7 mouse cellular contexts compared by ENCODE assay signal in genomic region chr17:24745526-24746497, GRCm38 (mm10). TPM values are rescaled to one million over a fixed set of nuclear protein-coding genes. Genes with fewer than 3 reads are reported as not detected.
DNase-seq lines count a peak whose midpoint lies in the region; ATAC-seq and TF ChIP-seq lines count a peak whose summit lies in the region.

No protein-coding gene starts in this region.

- no peak overlapping the region for H3K27ac ChIP-seq in midbrain, embryonic 13.5 days
- no peak overlapping the region for H3K27ac ChIP-seq in small intestine, adult 2 months (ENCODE audit: insufficient read depth, low read depth, low read length)

- no peak overlapping the region for H3K4me3 ChIP-seq in midbrain, embryonic 13.5 days (replicated peaks)
- H3K4me3 ChIP-seq in small intestine, adult 2 months (ENCODE audit: low read depth, low read length) = no peak overlapping the region

- no peak; the same call in 1 of the 2 replicates for TF ChIP-seq POLR2A in small intestine, adult 2 months (IDR thresholded peaks at IDR 0.05; ENCODE audit: low read depth, low read length)

- peak; percentile 79 for DNase-seq in adrenal gland, adult 2 months
- DNase-seq in embryo, embryonic 11 days = peak; percentile 91
- DNase-seq in gastrocnemius, postnatal 36 days = peak; percentile 55 to 80
- DNase-seq in kidney, adult 11 months = peak; percentile 75
- DNase-seq in left cerebral cortex, postnatal 4 days = peak; percentile 85

- intact Hi-C loops in gastrocnemius, postnatal 36 days (cut with DNase I) = loop anchor here (2.0 to 5.0 kb wide), 2 partner anchors 73 to 136 kb away; no protein-coding TSS in a partner anchor
- intact Hi-C loops in left cerebral cortex, postnatal 4 days (cut with DNase I) = no loop called here

- TF ChIP-seq CTCF in small intestine, adult 2 months (IDR thresholded peaks at IDR 0.05; ENCODE audit: extremely low read depth, insufficient read length, insufficient replicate concordance, low read depth, low read length) = peak; percentile 78; the same call in 1 of the 2 replicates

- ATAC-seq in midbrain, embryonic 13.5 days = peak; percentile 91

- H3K4me1 ChIP-seq in midbrain, embryonic 13.5 days (replicated peaks) = no peaks in the 10 kb centered on the region
- H3K4me1 ChIP-seq in small intestine, adult 2 months (ENCODE audit: control insufficient read depth, insufficient read depth, insufficient read length, low read length) = no peaks in the 10 kb centered on the region

- 0 out of 2 replicates have a peak overlapping the region, but pooled peaks have one; percentile 37 for H3K9ac ChIP-seq in midbrain, embryonic 13.5 days (replicated peaks)

- H3K9me3 ChIP-seq in midbrain, embryonic 13.5 days = no peaks in the 10 kb centered on the region

- H3K36me3 ChIP-seq in midbrain, embryonic 13.5 days = no peaks in the 10 kb centered on the region
- peaks cover 14% of the 10 kb centered on the region for H3K36me3 ChIP-seq in small intestine, adult 2 months (ENCODE audit: control insufficient read depth, insufficient read depth, low read length)

- 19% methylated on average over 7 of the region's 7 CpGs for WGBS in midbrain, embryonic 13.5 days
- WGBS in small intestine, adult 2 months = 23% methylated on average over 7 of the region's 7 CpGs

- no peak overlapping the region for H3K4me2 ChIP-seq in midbrain, embryonic 13.5 days (replicated peaks)

- H3K27me3 ChIP-seq in midbrain, embryonic 13.5 days = peaks cover 28% of the 10 kb centered on the region
- no peaks in the 10 kb centered on the region for H3K27me3 ChIP-seq in small intestine, adult 2 months (ENCODE audit: control insufficient read depth, insufficient read depth, low read length)

RNA-seq across cellular contexts. Expression of gene Hs3st6, which starts 7.0 kb away (rescaled TPM):
- 1 to 10 TPM; 1.8 to 1.9 TPM for total RNA-seq in adrenal gland, adult 2 months (2021)
- polyA plus RNA-seq in adrenal gland, adult 2 months (2012; rRNA removed) = 7.5 TPM in 2 replicates
- not detected for total RNA-seq in gastrocnemius, postnatal 36 days (2021)
- total RNA-seq in left cerebral cortex, postnatal 4 days (2021) = not detected
- 0.13 and 0.22 TPM in 2 replicates for polyA plus RNA-seq in midbrain, embryonic 13.5 days (2015; fragmentation: Nextera tagmentation; extraction: Ambion mirVana)
- polyA plus RNA-seq in small intestine, adult 2 months (2012; rRNA removed) = 1.7 and 2.8 TPM in 2 replicates

RNA-seq across cellular contexts. Expression of gene Msrb1, which starts 9.4 kb away (rescaled TPM):
- 100 to 1,000 TPM in 1 of 2 experiments, 10 to 100 TPM in 1; 95.7 to 101 TPM for total RNA-seq in adrenal gland, adult 2 months (2021)
- polyA plus RNA-seq in adrenal gland, adult 2 months (2012; rRNA removed) = 108 and 118 TPM in 2 replicates
- 100 to 1,000 TPM; 192 to 205 TPM for total RNA-seq in gastrocnemius, postnatal 36 days (2021)
- 10 to 100 TPM; 36.6 to 42.7 TPM for total RNA-seq in left cerebral cortex, postnatal 4 days (2021)
- 18.0 and 19.6 TPM in 2 replicates for polyA plus RNA-seq in midbrain, embryonic 13.5 days (2015; fragmentation: Nextera tagmentation; extraction: Ambion mirVana)
- polyA plus RNA-seq in small intestine, adult 2 months (2012; rRNA removed) = 29.5 and 54.2 TPM in 2 replicates

RNA-seq across cellular contexts. Expression of gene Rpl3l, which starts 18.2 kb away (rescaled TPM):
- under 1 TPM in 1 of 2 experiments, not detected in 1; 0.28 TPM for total RNA-seq in adrenal gland, adult 2 months (2021)
- 0.17 TPM in 1 of 2 replicates, not detected in the other for polyA plus RNA-seq in adrenal gland, adult 2 months (2012; rRNA removed)
- 100 to 1,000 TPM; 743 to 791 TPM for total RNA-seq in gastrocnemius, postnatal 36 days (2021)
- total RNA-seq in left cerebral cortex, postnatal 4 days (2021) = not detected
- polyA plus RNA-seq in midbrain, embryonic 13.5 days (2015; fragmentation: Nextera tagmentation; extraction: Ambion mirVana) = not detected in 2 replicates
- polyA plus RNA-seq in small intestine, adult 2 months (2012; rRNA removed) = 0.11 and 0.19 TPM in 2 replicates

RNA-seq across cellular contexts. Expression of gene Ndufb10, which starts 21.5 kb away (rescaled TPM):
- total RNA-seq in adrenal gland, adult 2 months (2021) = 100 to 1,000 TPM; 242 to 306 TPM
- polyA plus RNA-seq in adrenal gland, adult 2 months (2012; rRNA removed) = 277 and 298 TPM in 2 replicates
- total RNA-seq in gastrocnemius, postnatal 36 days (2021) = 100 to 1,000 TPM; 420 to 464 TPM
- total RNA-seq in left cerebral cortex, postnatal 4 days (2021) = 100 to 1,000 TPM; 130 to 145 TPM
- 257 and 260 TPM in 2 replicates for polyA plus RNA-seq in midbrain, embryonic 13.5 days (2015; fragmentation: Nextera tagmentation; extraction: Ambion mirVana)
- polyA plus RNA-seq in small intestine, adult 2 months (2012; rRNA removed) = 384 and 403 TPM in 2 replicates

RNA-seq across cellular contexts. Expression of gene Rps2, which starts 27.9 kb away (rescaled TPM):
- total RNA-seq in adrenal gland, adult 2 months (2021) = 100 to 1,000 TPM; 718 to 903 TPM
- polyA plus RNA-seq in adrenal gland, adult 2 months (2012; rRNA removed) = 2,302 and 2,907 TPM in 2 replicates
- total RNA-seq in gastrocnemius, postnatal 36 days (2021) = 100 to 1,000 TPM; 500 to 582 TPM
- 100 to 1,000 TPM; 619 to 676 TPM for total RNA-seq in left cerebral cortex, postnatal 4 days (2021)
- polyA plus RNA-seq in midbrain, embryonic 13.5 days (2015; fragmentation: Nextera tagmentation; extraction: Ambion mirVana) = 770 and 771 TPM in 2 replicates
- polyA plus RNA-seq in small intestine, adult 2 months (2012; rRNA removed) = 1,627 and 2,207 TPM in 2 replicates

Comparison
In these comparisons a context has a peak if more than half of its experiments do, and no peak if none do; other contexts are left out.
1. RNA of gene Rpl3l, which starts 18.2 kb away (total RNA-seq): 743 to 791 TPM in gastrocnemius, postnatal 36 days; 0.28 TPM in adrenal gland, adult 2 months and not detected in left cerebral cortex, postnatal 4 days; every median in the first group is over 100 times any median in the second.
2. Peak in every context shown above with its lines, with median percentiles within 50 percentile points of each other: DNase-seq.